Comparison of ENCODE assay signal across 20 mouse cellular contexts in the genomic region with DNA sequence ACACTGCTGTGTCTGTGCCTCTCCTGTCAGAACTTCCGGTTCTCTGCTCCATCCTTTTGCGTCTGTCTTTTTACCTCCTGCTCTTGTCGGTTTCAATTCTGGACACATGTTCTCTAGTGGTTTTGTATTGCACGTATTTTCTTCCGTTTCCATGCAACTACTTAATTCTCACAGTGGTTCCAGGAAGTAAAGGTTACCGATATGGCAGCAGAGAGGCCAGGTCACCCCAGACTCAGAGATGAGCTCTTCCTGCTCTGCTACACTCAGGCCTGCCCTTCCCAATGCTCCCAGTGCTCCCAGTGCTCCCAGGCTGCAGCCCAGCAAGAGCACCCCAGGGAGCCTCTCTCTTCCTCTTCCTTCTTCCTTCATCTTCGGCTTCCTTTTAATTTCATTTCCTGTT. TPM values are rescaled to one million over a fixed set of nuclear protein-coding genes. Genes with fewer than 3 reads are reported as not detected.
DNase-seq lines count a peak whose midpoint lies in the region; ATAC-seq and TF ChIP-seq lines count a peak whose summit lies in the region.
"Had no signal": no experiment of that assay in that cellular context is flagged by ENCODE, and none has a peak within 500 bp of the region (broad histone marks: within the 10 kb centered on the region; RNA-seq: fewer than 3 reads in every experiment).

No protein-coding gene starts in this region.

- no peak overlapping the region for H3K9ac ChIP-seq in intestine, postnatal 0 days (ENCODE audit: low read depth, low read length)
- no peak overlapping the region for H3K9ac ChIP-seq in intestine, embryonic 15.5 days
- H3K9ac ChIP-seq in midbrain, embryonic 16.5 days (ENCODE audit: low read depth, low read length), result no peak overlapping the region
- H3K9ac ChIP-seq: limb, embryonic 12.5 days; lung, embryonic 15.5 days; neural tube, embryonic 12.5 days had no signal

- no peaks in the 10 kb centered on the region for H3K9me3 ChIP-seq in intestine, postnatal 0 days (ENCODE audit: control insufficient read depth)
- H3K9me3 ChIP-seq in intestine, embryonic 15.5 days, result no peaks in the 10 kb centered on the region
- no peaks in the 10 kb centered on the region for H3K9me3 ChIP-seq in midbrain, embryonic 16.5 days (replicated peaks; ENCODE audit: control insufficient read depth, low read length, poor library complexity, severe bottlenecking)
- H3K9me3 ChIP-seq: limb, embryonic 12.5 days; lung, embryonic 15.5 days; midbrain, embryonic 10.5 days; neural tube, embryonic 12.5 days had no signal

- H3K4me1 ChIP-seq in intestine, postnatal 0 days (replicated peaks; ENCODE audit: control insufficient read depth, insufficient read depth, low read length), result no peaks in the 10 kb centered on the region
- H3K4me1 ChIP-seq in intestine, embryonic 15.5 days (replicated peaks), result no peaks in the 10 kb centered on the region
- H3K4me1 ChIP-seq in midbrain, embryonic 16.5 days (ENCODE audit: control insufficient read depth, insufficient read depth, low read length), result peaks cover 9% of the 10 kb centered on the region; the same call in 1 of the 2 replicates

- TF ChIP-seq CTCF in intestine, postnatal 0 days (IDR thresholded peaks at IDR 0.05; ENCODE audit: low read depth), result no peak

- peak; percentile 68 for DNase-seq in 416B (ENCODE audit: low read depth)
- DNase-seq in T-cell, adult 2 months (ENCODE audit: low spot score), result peak; percentile 67
- no peak for DNase-seq in urinary bladder, postnatal 25 days (ENCODE audit: low spot score)
- DNase-seq in right cerebral cortex, postnatal 4 days, result no peak
- DNase-seq: adrenal gland, postnatal 14 days; gastrocnemius, postnatal 36 days; kidney, postnatal 14 days; layer of hippocampus, postnatal 36 days had no signal

- H3K27ac ChIP-seq in intestine, postnatal 0 days (ENCODE audit: low read depth, low read length), result no peak overlapping the region
- no peak overlapping the region for H3K27ac ChIP-seq in intestine, embryonic 15.5 days
- H3K27ac ChIP-seq in midbrain, embryonic 16.5 days (ENCODE audit: low read length), result no peak overlapping the region
- H3K27ac ChIP-seq: limb, embryonic 12.5 days; lung, embryonic 15.5 days; midbrain, embryonic 10.5 days; neural tube, embryonic 12.5 days had no signal

- no peaks in the 10 kb centered on the region for H3K27me3 ChIP-seq in intestine, postnatal 0 days (replicated peaks; ENCODE audit: control insufficient read depth, insufficient read depth, low read length)
- no peaks in the 10 kb centered on the region for H3K27me3 ChIP-seq in intestine, embryonic 15.5 days (replicated peaks)
- no peaks in the 10 kb centered on the region for H3K27me3 ChIP-seq in midbrain, embryonic 16.5 days (ENCODE audit: control insufficient read depth, insufficient read depth, low read depth, low read length)
- H3K27me3 ChIP-seq: limb, embryonic 12.5 days; lung, embryonic 15.5 days; neural tube, embryonic 12.5 days; Patski had no signal

- H3K36me3 ChIP-seq in intestine, postnatal 0 days (ENCODE audit: control insufficient read depth, insufficient read depth), result no peaks in the 10 kb centered on the region
- no peaks in the 10 kb centered on the region for H3K36me3 ChIP-seq in intestine, embryonic 15.5 days
- H3K36me3 ChIP-seq in midbrain, embryonic 16.5 days (ENCODE audit: control insufficient read depth, insufficient read depth, low read length), result no peaks in the 10 kb centered on the region
- H3K36me3 ChIP-seq: limb, embryonic 12.5 days; lung, embryonic 15.5 days; midbrain, embryonic 10.5 days; neural tube, embryonic 12.5 days had no signal

- no peak overlapping the region for H3K4me3 ChIP-seq in intestine, postnatal 0 days (ENCODE audit: low read depth, low read length)
- no peak overlapping the region for H3K4me3 ChIP-seq in intestine, embryonic 15.5 days (replicated peaks)
- no peak overlapping the region for H3K4me3 ChIP-seq in midbrain, embryonic 16.5 days (ENCODE audit: low read depth, low read length)
- H3K4me3 ChIP-seq: erythroblast, embryonic 14.5 days; limb, embryonic 12.5 days; lung, embryonic 15.5 days; midbrain, embryonic 10.5 days; neural tube, embryonic 12.5 days had no signal

- WGBS in intestine, postnatal 0 days, result 62% methylated on average over 7 of the region's 7 CpGs
- WGBS in intestine, embryonic 15.5 days, result 70% methylated on average over 7 of the region's 7 CpGs
- 73% methylated on average over 7 of the region's 7 CpGs for WGBS in midbrain, embryonic 16.5 days

- H3K4me2 ChIP-seq in intestine, postnatal 0 days (replicated peaks; ENCODE audit: low read depth), result no peak overlapping the region
- H3K4me2 ChIP-seq in intestine, embryonic 15.5 days (replicated peaks), result no peak overlapping the region
- H3K4me2 ChIP-seq in midbrain, embryonic 16.5 days (ENCODE audit: low read length), result no peak overlapping the region
- H3K4me2 ChIP-seq: limb, embryonic 12.5 days; lung, embryonic 15.5 days; neural tube, embryonic 12.5 days had no signal

- 0 out of 2 replicates have a peak, but pooled peaks have one; percentile 13 for ATAC-seq in intestine, postnatal 0 days
- ATAC-seq in intestine, embryonic 15.5 days, result no peak
- ATAC-seq in megakaryocyte, adult 5-6 weeks (ENCODE audit: poor library complexity, severe bottlenecking), result peak; percentile 64
- ATAC-seq in midbrain, embryonic 16.5 days, result no peak
- ATAC-seq: hindbrain, embryonic 16.5 days; Patski had no signal

RNA-seq across cellular contexts. Expression of a gene that starts 15.7 kb away (rescaled TPM):
- polyA plus RNA-seq in intestine, postnatal 0 days (2015; fragmentation: Nextera tagmentation; extraction: Ambion mirVana), result 8.2 and 9.0 TPM in 2 replicates
- polyA plus RNA-seq in intestine, embryonic 15.5 days (2015; fragmentation: Nextera tagmentation; extraction: Ambion mirVana), result 12.5 and 13.5 TPM in 2 replicates
- total RNA-seq in megakaryocyte, adult 5-6 weeks (2015), result 109 and 115 TPM in 2 replicates
- 50.0 and 60.4 TPM in 2 replicates for total RNA-seq in megakaryocyte, adult 5-6 weeks (2017)
- 21.3 and 25.0 TPM in 2 replicates for polyA plus RNA-seq in midbrain, embryonic 16.5 days (2015; fragmentation: Nextera tagmentation; extraction: Ambion mirVana)

RNA-seq across cellular contexts. Expression of a gene that starts 39.1 kb away (rescaled TPM):
- 0.10 TPM in 1 of 2 replicates, not detected in the other for polyA plus RNA-seq in intestine, postnatal 0 days (2015; fragmentation: Nextera tagmentation; extraction: Ambion mirVana)
- not detected in 2 replicates for polyA plus RNA-seq in intestine, embryonic 15.5 days (2015; fragmentation: Nextera tagmentation; extraction: Ambion mirVana)
- not detected in 2 replicates for total RNA-seq in megakaryocyte, adult 5-6 weeks (2015)
- total RNA-seq in megakaryocyte, adult 5-6 weeks (2017), result not detected in 2 replicates
- 0.51 and 0.56 TPM in 2 replicates for polyA plus RNA-seq in midbrain, embryonic 16.5 days (2015; fragmentation: Nextera tagmentation; extraction: Ambion mirVana)
- total RNA-seq: adrenal gland, postnatal 14 days had no signal
- polyA plus RNA-seq: C2C12; erythroblast, embryonic 14.5 days; limb, embryonic 12.5 days; midbrain, embryonic 10.5 days; Patski had no signal

Comparison
In these comparisons a context has a peak if more than half of its experiments do, and no peak if none do; other contexts are left out.
1. ATAC-seq: peak in intestine, postnatal 0 days (single experiment) and megakaryocyte, adult 5-6 weeks (single experiment); none in intestine, embryonic 15.5 days (single experiment) and midbrain, embryonic 16.5 days (single experiment).
2. DNase-seq: peak in 416B (single experiment) and T-cell, adult 2 months (single experiment); none in urinary bladder, postnatal 25 days (single experiment) and right cerebral cortex, postnatal 4 days (single experiment).